Mouse (Mus musculus): ENCODE data around the gene Sept8. TPM values are rescaled to one million over a fixed set of nuclear protein-coding genes. Genes with fewer than 3 reads are reported as not detected.

The Sept8 gene
- polyA plus RNA-seq, 1 experiment from 2014 or later = 36.7 TPM

DNA sequence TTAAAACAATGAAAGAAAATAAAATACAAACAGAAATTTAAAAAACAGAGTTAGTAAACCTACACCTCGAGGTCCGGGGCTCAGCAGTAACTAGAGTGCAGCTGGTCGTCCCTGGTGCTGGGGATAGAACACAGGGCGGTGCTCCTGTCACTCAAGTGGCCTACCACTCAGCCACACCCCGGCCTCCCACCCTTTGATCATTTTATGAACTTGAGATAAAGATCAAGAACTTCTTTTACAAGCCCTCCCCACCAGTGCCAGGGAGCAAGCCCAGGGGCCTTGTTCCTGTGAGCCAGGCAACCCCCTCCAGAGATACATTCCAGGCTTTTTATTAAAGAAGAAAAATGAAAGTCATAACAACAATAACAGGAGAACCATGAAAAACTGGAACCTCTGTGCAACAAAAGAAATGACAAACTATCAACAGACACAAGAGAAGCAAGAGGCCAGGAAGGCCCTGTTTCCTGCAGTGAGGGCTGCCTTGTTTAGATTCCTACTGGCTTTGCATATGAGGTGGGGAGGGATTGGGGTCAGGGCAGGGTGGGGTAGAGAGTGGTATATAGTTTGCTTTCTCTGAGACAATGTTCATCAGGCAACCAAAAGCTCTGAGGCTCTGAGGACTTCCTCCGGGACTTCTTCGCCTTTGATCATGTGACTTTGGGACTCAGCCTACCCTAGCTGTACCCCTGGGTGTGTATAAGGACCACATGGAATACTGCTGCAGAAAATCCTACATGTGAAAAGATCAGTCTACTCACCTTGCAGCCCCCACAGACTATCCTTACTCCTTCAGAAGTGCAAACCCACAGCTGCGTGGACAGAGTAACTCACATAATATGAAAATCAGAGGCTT is 2.1 kb upstream of the Sept8 start:
- H3K27ac ChIP-seq = no peak overlapping the region
- no peak for ATAC-seq (ENCODE audit: insufficient number of reproducible peaks, insufficient read depth, low FRiP score, low TSS enrichment, low read depth)
- no peaks in the 10 kb centered on the region for H3K27me3 ChIP-seq
- no peaks in the 10 kb centered on the region for H3K9me3 ChIP-seq
- 35% methylated on average over 8 of the region's 8 CpGs for WGBS
- H3K4me2 ChIP-seq = no peak overlapping the region
- no peaks in the 10 kb centered on the region for H3K36me3 ChIP-seq
- no peak overlapping the region for H3K9ac ChIP-seq (replicated peaks)
- peaks cover 31% of the 10 kb centered on the region for H3K4me1 ChIP-seq (replicated peaks)
- no peak overlapping the region for H3K4me3 ChIP-seq (replicated peaks)

DNA sequence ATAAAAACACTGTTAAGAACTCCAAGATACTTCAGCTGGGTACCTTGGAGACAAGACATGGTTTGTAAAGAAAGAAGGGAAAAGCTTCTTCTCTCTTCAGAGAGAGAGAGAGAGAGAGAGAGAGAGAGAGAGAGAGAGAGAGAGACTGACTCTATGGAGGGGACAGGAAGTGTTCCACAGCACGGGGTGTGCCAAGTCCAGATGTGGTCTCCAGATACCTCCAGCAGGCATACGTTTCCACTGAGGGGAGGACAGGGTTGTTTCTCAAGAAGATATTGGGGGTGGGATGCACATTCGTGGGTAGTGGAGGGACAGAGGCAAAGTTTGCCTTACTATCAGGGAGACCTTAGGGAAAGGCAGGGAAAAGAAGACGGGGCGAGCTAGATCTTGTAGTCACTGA is 298 bp upstream of the Sept8 start:
- Histone ChIP-seq H3K4me2 (peak overlapping the region; percentile 82), H3K27ac (no peak overlapping the region), H3K4me1 (replicated peaks) (peaks cover 47% of the 10 kb centered on the region), H3K36me3 (no peaks in the 10 kb centered on the region), H3K9ac (replicated peaks) (no peak overlapping the region), H3K9me3 (no peaks in the 10 kb centered on the region), H3K4me3 (replicated peaks) (no peak overlapping the region), H3K27me3 (no peaks in the 10 kb centered on the region)
- WGBS = 46% methylated on average over 5 of the region's 5 CpGs
- no peak for ATAC-seq (ENCODE audit: insufficient number of reproducible peaks, insufficient read depth, low FRiP score, low TSS enrichment, low read depth)

DNA sequence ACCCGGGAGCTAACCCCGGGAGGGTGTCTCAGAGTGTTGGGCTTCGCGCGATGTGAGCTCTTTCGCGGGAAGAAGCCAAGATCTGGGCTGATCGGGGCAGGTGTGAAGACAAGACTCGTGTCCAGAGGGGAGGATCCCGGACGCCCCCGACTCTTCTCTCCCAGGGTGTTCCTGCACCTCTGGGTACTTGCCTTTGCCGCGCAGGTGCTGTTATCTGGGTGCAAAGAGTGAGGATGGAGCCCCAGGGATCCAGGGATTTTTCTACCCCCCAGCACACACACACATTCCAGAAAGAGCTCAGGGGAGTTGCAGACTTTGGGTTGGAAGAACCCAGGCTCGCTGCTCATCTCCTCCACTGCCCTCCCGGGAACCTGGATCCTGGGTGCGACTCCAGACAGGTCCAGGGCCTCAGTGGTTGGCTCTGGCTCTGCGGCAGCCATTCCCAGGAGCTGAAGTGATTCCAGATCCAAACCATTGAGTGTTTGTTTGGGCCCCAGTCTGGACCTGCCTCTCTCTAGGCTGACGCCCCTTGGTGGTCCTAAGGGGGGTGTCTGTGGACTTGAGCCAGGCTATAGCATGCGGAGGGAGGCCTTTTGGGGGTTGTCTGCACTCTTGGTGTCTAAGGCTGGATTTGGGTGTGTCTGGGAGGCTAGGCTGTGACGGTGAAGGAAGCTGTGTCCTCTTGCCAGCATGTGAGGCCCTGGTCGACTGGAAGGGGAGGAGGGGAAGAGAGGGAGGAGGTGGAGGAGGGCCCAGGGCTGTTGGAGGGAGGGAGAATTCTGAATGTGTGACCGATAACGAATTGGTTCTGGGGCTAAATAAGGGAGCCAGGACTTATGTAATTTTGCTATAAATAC is 1.3 kb downstream of the Sept8 start:
- ATAC-seq (ENCODE audit: insufficient number of reproducible peaks, insufficient read depth, low FRiP score, low TSS enrichment, low read depth) = 0 out of 2 replicates have a peak, but pooled peaks have one; percentile 10
- H3K4me3 ChIP-seq (replicated peaks) = peak overlapping the region; percentile 91
- no peaks in the 10 kb centered on the region for H3K27me3 ChIP-seq
- peak overlapping the region; percentile 84 for H3K27ac ChIP-seq
- H3K4me1 ChIP-seq (replicated peaks) = peaks cover 63% of the 10 kb centered on the region
- H3K4me2 ChIP-seq = peak overlapping the region; percentile 82
- no peaks in the 10 kb centered on the region for H3K9me3 ChIP-seq
- peak overlapping the region; percentile 89 for H3K9ac ChIP-seq (replicated peaks)
- WGBS = 2% methylated on average over 24 of the region's 24 CpGs
- 0 out of 2 replicates have a peak, but pooled peaks cover 3% of the 10 kb centered on the region for H3K36me3 ChIP-seq

DNA sequence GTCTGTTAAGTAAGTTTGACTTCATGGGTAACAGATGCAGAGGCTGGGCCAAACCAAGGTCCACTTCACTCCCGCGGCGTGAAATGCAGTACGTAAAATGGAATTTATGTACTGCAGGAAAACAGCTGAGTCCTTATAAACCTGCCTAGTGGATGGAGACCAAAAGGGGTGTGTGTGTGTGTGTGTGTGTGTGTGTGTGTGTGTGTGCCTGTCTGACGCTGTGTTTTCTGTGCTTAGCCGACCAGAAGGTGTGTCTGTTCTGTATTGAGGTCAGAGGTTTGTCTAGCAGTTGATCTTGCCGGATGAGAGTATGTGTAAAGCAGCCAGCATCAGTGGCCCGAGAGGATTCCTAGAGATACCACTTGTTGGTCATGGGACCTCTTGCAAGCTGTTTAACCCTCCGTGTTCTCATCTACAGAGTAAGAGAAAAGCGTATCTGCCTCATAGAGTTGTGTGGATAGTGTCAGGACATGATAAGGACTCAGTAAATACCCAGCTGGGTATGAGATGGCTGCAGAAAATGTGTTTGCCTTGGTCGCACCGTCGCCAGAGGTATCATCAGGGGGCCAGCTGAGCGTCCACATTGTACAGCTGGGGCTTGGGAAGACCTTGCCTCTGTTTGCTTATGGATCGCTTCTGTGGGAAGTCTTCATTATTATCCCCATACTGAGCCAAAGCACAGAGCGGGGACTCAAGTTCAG is 2.2 kb downstream of the Sept8 start:
- peak overlapping the region; percentile 84 for H3K27ac ChIP-seq
- 44% methylated on average over 16 of the region's 16 CpGs for WGBS
- peak overlapping the region; percentile 19 for H3K9ac ChIP-seq (replicated peaks)
- H3K36me3 ChIP-seq = 0 out of 2 replicates have a peak, but pooled peaks cover 3% of the 10 kb centered on the region
- peak overlapping the region; percentile 82 for H3K4me2 ChIP-seq
- no peaks in the 10 kb centered on the region for H3K27me3 ChIP-seq
- peak overlapping the region; percentile 91 for H3K4me3 ChIP-seq (replicated peaks)
- peaks cover 68% of the 10 kb centered on the region for H3K4me1 ChIP-seq (replicated peaks)
- no peak for ATAC-seq (ENCODE audit: insufficient number of reproducible peaks, insufficient read depth, low FRiP score, low TSS enrichment, low read depth)
- no peaks in the 10 kb centered on the region for H3K9me3 ChIP-seq

DNA sequence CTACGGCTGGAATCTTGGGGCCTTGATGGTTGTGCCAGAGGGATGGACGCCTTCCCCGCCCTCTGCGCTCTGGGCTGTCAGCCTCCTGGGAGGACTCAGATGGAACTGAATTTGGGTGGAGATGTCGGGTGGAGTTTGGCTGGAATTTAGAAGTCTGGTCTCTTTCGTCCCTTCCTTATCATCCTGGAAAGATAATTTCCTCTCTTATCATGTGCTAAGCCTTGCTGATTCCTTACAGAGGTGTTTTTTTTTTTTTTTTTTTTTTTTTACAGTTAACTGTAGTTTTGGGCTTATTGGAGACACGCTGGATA is 2.7 kb downstream of the Sept8 start:
- Histone ChIP-seq H3K4me1 (replicated peaks) (peaks cover 68% of the 10 kb centered on the region), H3K36me3 (0 out of 2 replicates have a peak, but pooled peaks cover 3% of the 10 kb centered on the region), H3K27ac (peak overlapping the region; percentile 84; the same call in 1 of the 2 replicates), H3K4me3 (replicated peaks) (peak overlapping the region; percentile 91), H3K9ac (replicated peaks) (peak overlapping the region; percentile 19), H3K27me3 (no peaks in the 10 kb centered on the region), H3K9me3 (no peaks in the 10 kb centered on the region), H3K4me2 (peak overlapping the region; percentile 82)
- no peak for ATAC-seq (ENCODE audit: insufficient number of reproducible peaks, insufficient read depth, low FRiP score, low TSS enrichment, low read depth)
- 89% methylated on average over 7 of the region's 7 CpGs for WGBS

DNA sequence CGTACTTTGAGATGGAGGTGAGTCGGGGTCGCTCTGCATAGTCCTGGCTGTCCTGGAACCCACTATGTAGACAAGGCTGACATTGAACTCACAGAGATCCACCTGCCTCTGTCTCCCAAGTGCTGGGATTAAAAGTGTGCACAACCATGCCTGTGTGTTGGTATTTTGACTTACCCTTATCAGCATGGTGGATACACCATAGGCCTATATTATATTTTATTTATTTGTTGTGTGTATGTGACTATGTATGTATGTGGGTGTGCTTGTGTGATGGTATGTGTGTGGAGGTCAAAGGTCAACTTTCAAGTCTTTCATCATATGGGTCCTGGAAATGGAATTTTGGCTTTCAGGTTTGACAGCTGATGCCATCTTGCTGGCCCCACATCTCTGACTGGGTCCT is 3.3 kb downstream of the Sept8 start:
- Histone ChIP-seq H3K27ac (no peak overlapping the region), H3K4me1 (replicated peaks) (peaks cover 64% of the 10 kb centered on the region), H3K9me3 (no peaks in the 10 kb centered on the region), H3K4me2 (no peak overlapping the region), H3K9ac (replicated peaks) (no peak overlapping the region), H3K4me3 (replicated peaks) (no peak overlapping the region), H3K36me3 (0 out of 2 replicates have a peak, but pooled peaks cover 3% of the 10 kb centered on the region), H3K27me3 (no peaks in the 10 kb centered on the region)
- ATAC-seq (ENCODE audit: insufficient number of reproducible peaks, insufficient read depth, low FRiP score, low TSS enrichment, low read depth) = no peak
- 94% methylated on average over 3 of the region's 3 CpGs for WGBS

DNA sequence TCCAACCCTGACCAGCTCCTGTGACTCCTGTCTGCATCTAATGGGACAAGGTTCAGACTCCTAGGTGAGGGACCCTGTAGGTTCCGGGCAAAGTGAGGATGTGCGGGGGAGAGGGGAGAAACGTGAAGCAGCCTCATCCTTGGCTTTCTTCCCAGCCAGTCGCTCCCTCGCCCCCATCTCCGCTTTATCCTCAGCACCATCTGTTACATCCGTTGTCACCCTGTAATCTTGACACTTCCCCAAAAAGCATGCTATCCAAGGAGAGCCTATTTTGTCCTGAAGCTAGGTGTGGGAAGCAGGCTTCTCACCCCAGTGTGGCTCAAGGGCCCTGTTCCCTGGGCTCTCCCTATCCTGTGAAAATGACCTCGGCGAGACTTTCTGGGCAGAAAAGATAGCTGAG is 3.9 kb downstream of the Sept8 start:
- H3K4me3 ChIP-seq (replicated peaks) = no peak overlapping the region
- no peak for ATAC-seq (ENCODE audit: insufficient number of reproducible peaks, insufficient read depth, low FRiP score, low TSS enrichment, low read depth)
- no peaks in the 10 kb centered on the region for H3K27me3 ChIP-seq
- peaks cover 67% of the 10 kb centered on the region for H3K4me1 ChIP-seq (replicated peaks)
- 0 out of 2 replicates have a peak, but pooled peaks cover 3% of the 10 kb centered on the region for H3K36me3 ChIP-seq
- H3K9me3 ChIP-seq = no peaks in the 10 kb centered on the region
- peak overlapping the region; percentile 59; the same call in 1 of the 2 replicates for H3K27ac ChIP-seq
- 43% methylated on average over 9 of the region's 9 CpGs for WGBS
- H3K4me2 ChIP-seq = peak overlapping the region; percentile 21; the same call in 1 of the 2 replicates
- no peak overlapping the region for H3K9ac ChIP-seq (replicated peaks)

DNA sequence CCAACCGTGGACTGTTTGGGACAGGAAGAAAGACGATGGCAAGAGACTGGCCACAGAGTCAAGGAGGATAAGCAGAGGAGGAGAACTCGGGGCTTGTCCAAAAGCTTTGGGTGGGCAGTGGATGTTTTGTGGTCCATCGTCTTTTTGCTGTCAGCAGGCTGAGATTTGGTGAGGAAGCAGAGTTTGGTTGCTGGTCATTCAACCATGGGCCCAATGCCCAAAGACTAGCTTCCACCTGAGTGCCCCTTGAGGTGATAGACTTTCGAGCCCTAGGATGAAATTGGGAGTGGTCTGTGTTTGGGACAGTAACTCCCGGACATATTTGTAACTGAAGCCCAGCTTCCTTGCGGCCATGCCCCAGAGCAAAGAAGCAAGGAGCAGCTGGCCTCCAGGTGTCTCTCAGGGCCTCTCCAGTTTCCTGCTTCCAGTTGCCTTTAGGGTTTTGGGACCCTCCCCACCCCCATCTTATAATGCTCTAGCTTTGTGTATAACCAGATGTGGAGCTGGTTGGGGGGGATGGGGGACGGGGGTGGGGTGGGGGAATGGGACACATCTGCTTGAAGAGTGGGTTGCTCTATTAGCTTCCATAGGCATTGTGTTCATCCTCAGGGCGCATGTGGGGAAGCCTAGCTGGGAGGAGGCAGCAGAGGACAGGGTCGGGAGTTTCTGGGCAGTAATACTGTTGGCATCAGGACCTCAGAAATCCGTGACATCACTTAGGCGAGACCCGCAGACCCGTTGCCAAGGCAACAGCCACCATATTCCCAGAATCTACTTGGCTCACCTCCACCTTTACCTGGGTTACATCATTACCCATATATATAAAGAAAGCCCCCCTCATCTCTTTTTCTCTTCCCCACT is 4.7 kb downstream of the Sept8 start:
- 54% methylated on average over 14 of the region's 14 CpGs for WGBS
- peak overlapping the region; percentile 21 for H3K4me2 ChIP-seq

DNA sequence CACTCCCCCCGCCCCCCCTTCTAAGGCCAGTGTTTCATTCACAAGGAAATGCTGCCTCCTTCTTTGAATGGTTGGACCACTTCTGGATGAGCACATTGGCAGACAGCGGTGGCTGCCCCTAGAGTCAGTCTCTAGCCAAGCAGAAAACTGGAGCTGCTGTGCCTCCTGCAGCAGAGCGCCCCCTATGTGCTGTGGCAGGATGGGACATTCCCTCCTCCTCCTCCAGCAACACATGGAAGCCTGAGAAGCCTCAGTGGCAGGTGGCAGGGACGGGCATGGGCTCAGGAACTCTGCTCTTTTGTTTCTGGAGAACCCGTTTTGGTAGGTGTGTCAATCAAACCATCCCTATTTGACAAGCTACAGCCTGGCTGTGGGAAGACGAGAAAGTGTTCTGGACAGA is 5.8 kb downstream of the Sept8 start:
- ATAC-seq (ENCODE audit: insufficient number of reproducible peaks, insufficient read depth, low FRiP score, low TSS enrichment, low read depth) = no peak
- Histone ChIP-seq H3K27ac (no peak overlapping the region), H3K4me1 (replicated peaks) (peaks cover 79% of the 10 kb centered on the region), H3K27me3 (no peaks in the 10 kb centered on the region), H3K9ac (replicated peaks) (no peak overlapping the region), H3K9me3 (no peaks in the 10 kb centered on the region), H3K4me3 (replicated peaks) (no peak overlapping the region), H3K36me3 (0 out of 2 replicates have a peak, but pooled peaks cover 3% of the 10 kb centered on the region), H3K4me2 (no peak overlapping the region)
- WGBS = 77% methylated on average over 6 of the region's 6 CpGs

More for the DNA sequence above, 4.7 kb downstream of the Sept8 start:
- Histone ChIP-seq H3K4me3 (replicated peaks) (no peak overlapping the region), H3K27ac (peak overlapping the region; percentile 59; the same call in 1 of the 2 replicates), H3K27me3 (no peaks in the 10 kb centered on the region), H3K4me1 (replicated peaks) (peaks cover 74% of the 10 kb centered on the region), H3K9ac (replicated peaks) (no peak overlapping the region), H3K36me3 (0 out of 2 replicates have a peak, but pooled peaks cover 3% of the 10 kb centered on the region), H3K9me3 (no peaks in the 10 kb centered on the region)
- no peak for ATAC-seq (ENCODE audit: insufficient number of reproducible peaks, insufficient read depth, low FRiP score, low TSS enrichment, low read depth)

DNA sequence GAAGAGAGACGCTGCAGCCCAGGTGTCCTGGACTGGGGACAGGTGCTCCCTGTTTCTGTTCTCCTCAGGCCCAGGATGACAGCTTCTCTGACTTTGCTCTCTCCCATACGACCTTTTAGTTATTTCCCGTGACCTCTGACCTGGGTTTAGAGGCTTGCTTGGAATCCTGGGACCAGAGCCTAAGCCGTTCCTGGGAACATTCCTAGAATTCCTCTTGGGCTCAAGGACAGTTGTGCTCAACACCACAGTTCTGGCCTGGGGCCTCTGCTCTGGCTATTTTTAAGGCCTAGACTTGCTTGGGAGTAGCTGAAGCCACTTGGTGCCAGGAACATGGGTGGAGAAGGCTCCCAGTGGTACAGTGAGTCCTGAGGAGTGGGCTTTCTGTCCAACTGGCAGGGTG is 6.4 kb downstream of the Sept8 start:
- Histone ChIP-seq H3K4me1 (replicated peaks) (peaks cover 75% of the 10 kb centered on the region), H3K36me3 (0 out of 2 replicates have a peak, but pooled peaks cover 3% of the 10 kb centered on the region), H3K9ac (replicated peaks) (no peak overlapping the region), H3K27ac (no peak overlapping the region), H3K4me3 (replicated peaks) (no peak overlapping the region), H3K4me2 (no peak overlapping the region), H3K27me3 (no peaks in the 10 kb centered on the region), H3K9me3 (no peaks in the 10 kb centered on the region)
- ATAC-seq (ENCODE audit: insufficient number of reproducible peaks, insufficient read depth, low FRiP score, low TSS enrichment, low read depth) = no peak
- WGBS = 45% methylated on average over 4 of the region's 4 CpGs
